Mouse (Mus musculus): ENCODE data around the gene Mrpl12. TPM values are rescaled to one million over a fixed set of nuclear protein-coding genes. Genes with fewer than 3 reads are reported as not detected.
A peak's percentile ranks its signal among the peaks of the same experiment; 100 is the strongest.
"Not testable (repeated sequence)": the region's sequence is repeated elsewhere in the genome, so short reads cannot be mapped to it uniquely, and the experiment has no call there.

Mrpl12 gene
- total and polyA plus RNA-seq, 3 experiments, result 63.2 to 514 (median 125) TPM

GRCm38 (mm10) chr11:120508290-120508870 is 24.0 kb downstream of the Mrpl12 start:
- no peaks in the 10 kb centered on the region for H3K9me3 ChIP-seq (replicated peaks)
- ATAC-seq (ENCODE audit: extremely low read depth, insufficient number of reproducible peaks, low FRiP score, poor library complexity, severe bottlenecking) (no peak), DNase-seq (ENCODE audit: low spot score) (no peak)
- no peak overlapping the region for H3K4me3 ChIP-seq (ENCODE audit: low read depth, low read length)
- H3K27me3 ChIP-seq (ENCODE audit: insufficient read depth, low read length), result peaks cover 10% of the 10 kb centered on the region
- no peaks in the 10 kb centered on the region for H3K36me3 ChIP-seq (replicated peaks)
- H3K4me1 ChIP-seq (ENCODE audit: insufficient read depth, low read depth, low read length), result peaks cover 55% of the 10 kb centered on the region
- no peak for TF ChIP-seq CTCF (IDR thresholded peaks at IDR 0.05; ENCODE audit: low read depth, low read length)
- TF ChIP-seq TAL1 (conservative IDR thresholded peaks at IDR 0.05; ENCODE audit: low read depth, low read length), result no peak
- no peak for TF ChIP-seq GATA2 (IDR thresholded peaks at IDR 0.05; ENCODE audit: borderline replicate concordance, low read depth, low read length)
- TF ChIP-seq GATA1 (IDR thresholded peaks at IDR 0.05; ENCODE audit: borderline replicate concordance, low read length), result no peak
- TF ChIP-seq POLR2AphosphoS5 (IDR thresholded peaks at IDR 0.05; ENCODE audit: insufficient replicate concordance, low read depth, low read length), result no peak

DNA sequence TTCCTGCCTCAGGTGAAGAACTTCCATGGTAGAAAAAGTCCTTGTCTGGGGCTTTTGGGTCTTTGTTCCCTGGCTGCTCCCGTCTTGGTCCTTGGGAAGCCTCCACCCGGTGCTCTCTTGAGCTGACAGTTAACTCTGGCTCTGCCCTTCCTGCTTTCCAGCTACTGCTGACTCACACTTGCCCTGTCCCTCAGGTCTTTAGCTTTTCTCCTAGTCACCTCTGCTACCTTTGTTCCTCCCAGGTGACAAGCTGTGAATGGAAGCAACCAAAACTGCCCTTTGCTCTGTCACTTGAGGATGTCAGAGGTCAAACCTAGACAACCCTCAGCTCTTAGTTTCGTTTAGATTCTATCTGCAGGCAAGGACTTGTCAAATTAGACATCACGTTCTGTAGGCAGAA is 25.5 kb downstream of the Mrpl12 start:
- no peaks in the 10 kb centered on the region for H3K9me3 ChIP-seq (replicated peaks)
- DNase-seq (ENCODE audit: low spot score), result peak; percentile 19
- peaks cover 3% of the 10 kb centered on the region; the same call in 1 of the 2 replicates for H3K27me3 ChIP-seq (ENCODE audit: insufficient read depth, low read length)
- peaks cover 59% of the 10 kb centered on the region for H3K4me1 ChIP-seq (ENCODE audit: insufficient read depth, low read depth, low read length)
- no peaks in the 10 kb centered on the region for H3K36me3 ChIP-seq (replicated peaks)
- TF ChIP-seq GATA1 (IDR thresholded peaks at IDR 0.05; ENCODE audit: borderline replicate concordance, low read length) (no peak), POLR2AphosphoS5 (IDR thresholded peaks at IDR 0.05; ENCODE audit: insufficient replicate concordance, low read depth, low read length) (no peak), CTCF (IDR thresholded peaks at IDR 0.05; ENCODE audit: low read depth, low read length) (no peak), TAL1 (conservative IDR thresholded peaks at IDR 0.05; ENCODE audit: low read depth, low read length) (no peak), GATA2 (IDR thresholded peaks at IDR 0.05; ENCODE audit: borderline replicate concordance, low read depth, low read length) (no peak)
- ATAC-seq (ENCODE audit: extremely low read depth, insufficient number of reproducible peaks, low FRiP score, poor library complexity, severe bottlenecking), result 0 out of 2 replicates have a peak, but pooled peaks have one; percentile 12
- H3K4me3 ChIP-seq (ENCODE audit: low read depth, low read length), result peak overlapping the region; percentile 61; the same call in 1 of the 2 replicates

DNA sequence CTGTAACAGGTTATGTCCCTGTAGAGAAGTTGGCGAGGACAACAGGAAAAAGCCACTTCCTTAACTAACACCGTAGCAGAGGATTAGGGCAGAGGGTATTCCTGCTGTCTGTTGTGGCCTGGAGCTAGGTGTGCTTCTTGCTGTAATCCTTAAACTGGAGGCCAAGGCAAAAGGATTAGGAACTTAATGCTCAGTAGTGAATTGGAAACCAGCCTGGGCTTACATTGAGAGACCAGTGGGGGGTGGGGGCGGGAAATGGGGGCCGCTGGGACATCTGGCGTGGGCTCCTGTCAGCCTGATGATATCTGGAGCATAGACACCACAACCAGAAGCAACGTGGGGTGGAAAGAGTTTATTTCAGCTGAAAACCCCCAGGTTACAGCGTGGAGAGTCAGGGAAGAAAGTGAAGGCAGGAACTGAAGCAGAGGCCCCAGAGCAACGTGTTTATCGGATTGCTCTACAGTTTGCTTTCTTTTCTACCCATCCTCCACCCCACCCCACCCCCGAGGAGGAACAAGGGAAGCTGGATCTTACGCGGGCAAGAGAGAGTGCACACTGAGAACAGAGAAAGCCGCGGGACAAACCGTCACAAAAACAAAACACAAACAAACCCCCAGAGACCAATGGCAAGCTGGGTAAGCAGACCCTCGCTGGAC is 26.1 kb downstream of the Mrpl12 start:
- ATAC-seq (ENCODE audit: extremely low read depth, insufficient number of reproducible peaks, low FRiP score, poor library complexity, severe bottlenecking) (peak; percentile 65), DNase-seq (ENCODE audit: low spot score) (peak; percentile 77)
- H3K9me3 ChIP-seq (replicated peaks), result no peaks in the 10 kb centered on the region; the same call in 1 of the 2 replicates
- H3K4me1 ChIP-seq (ENCODE audit: insufficient read depth, low read depth, low read length), result peaks cover 61% of the 10 kb centered on the region
- peak overlapping the region; percentile 61 for H3K4me3 ChIP-seq (ENCODE audit: low read depth, low read length)
- TF ChIP-seq GATA2 (IDR thresholded peaks at IDR 0.05; ENCODE audit: borderline replicate concordance, low read depth, low read length) (no peak), POLR2AphosphoS5 (IDR thresholded peaks at IDR 0.05; ENCODE audit: insufficient replicate concordance, low read depth, low read length) (no peak), GATA1 (IDR thresholded peaks at IDR 0.05; ENCODE audit: borderline replicate concordance, low read length) (no peak), CTCF (IDR thresholded peaks at IDR 0.05; ENCODE audit: low read depth, low read length) (no peak), TAL1 (conservative IDR thresholded peaks at IDR 0.05; ENCODE audit: low read depth, low read length) (no peak)
- no peaks in the 10 kb centered on the region for H3K36me3 ChIP-seq (replicated peaks)
- H3K27me3 ChIP-seq (ENCODE audit: insufficient read depth, low read length), result peaks cover 3% of the 10 kb centered on the region; the same call in 1 of the 2 replicates

- no peak for TF ChIP-seq CTCF (IDR thresholded peaks at IDR 0.05; ENCODE audit: low read depth, low read length)
- no peak for TF ChIP-seq POLR2AphosphoS5 (IDR thresholded peaks at IDR 0.05; ENCODE audit: insufficient replicate concordance, low read depth, low read length)
- no peak for TF ChIP-seq TAL1 (conservative IDR thresholded peaks at IDR 0.05; ENCODE audit: low read depth, low read length)
- TF ChIP-seq GATA2 (IDR thresholded peaks at IDR 0.05; ENCODE audit: borderline replicate concordance, low read depth, low read length), result no peak
- TF ChIP-seq GATA1 (IDR thresholded peaks at IDR 0.05; ENCODE audit: borderline replicate concordance, low read length), result no peak
- DNase-seq (ENCODE audit: low spot score) (no peak), ATAC-seq (ENCODE audit: extremely low read depth, insufficient number of reproducible peaks, low FRiP score, poor library complexity, severe bottlenecking) (no peak)
- Histone ChIP-seq H3K4me3 (ENCODE audit: low read depth, low read length) (no peak overlapping the region), H3K36me3 (replicated peaks) (no peaks in the 10 kb centered on the region), H3K9me3 (replicated peaks) (no peaks in the 10 kb centered on the region; the same call in 1 of the 2 replicates), H3K4me1 (ENCODE audit: insufficient read depth, low read depth, low read length) (peaks cover 52% of the 10 kb centered on the region), H3K27me3 (ENCODE audit: insufficient read depth, low read length) (peaks cover 3% of the 10 kb centered on the region; the same call in 1 of the 2 replicates)
Measured at GRCm38 (mm10) chr11:120512790-120513453, 28.5 kb downstream of the Mrpl12 start.

GRCm38 (mm10) chr11:120514262-120514661 is 29.8 kb downstream of the Mrpl12 start:
- ATAC-seq (ENCODE audit: extremely low read depth, insufficient number of reproducible peaks, low FRiP score, poor library complexity, severe bottlenecking), result not testable (repeated sequence)

DNA sequence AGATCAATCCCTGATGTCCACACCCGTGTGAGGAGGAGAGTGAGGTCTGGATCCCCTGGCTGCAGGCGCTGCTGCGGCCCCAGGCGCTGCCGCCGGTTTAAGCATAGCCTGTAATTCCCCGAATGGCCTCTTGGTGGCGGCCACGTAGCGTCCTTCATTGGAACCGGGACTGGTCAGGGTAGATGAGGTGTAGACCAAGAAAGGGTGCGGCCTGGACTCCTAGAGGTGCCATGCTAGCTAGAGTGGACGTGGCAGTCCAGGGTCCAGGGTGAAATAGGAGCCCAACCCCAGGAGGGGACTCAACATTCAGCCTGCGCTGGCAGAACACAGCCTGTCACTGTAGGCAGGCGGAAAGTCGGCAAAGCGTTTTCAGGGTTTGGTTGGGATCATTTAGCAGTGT is 31.2 kb downstream of the Mrpl12 start:
- no peaks in the 10 kb centered on the region for H3K36me3 ChIP-seq (replicated peaks)
- TF ChIP-seq TAL1 (conservative IDR thresholded peaks at IDR 0.05; ENCODE audit: low read depth, low read length), result no peak
- TF ChIP-seq CTCF (IDR thresholded peaks at IDR 0.05; ENCODE audit: low read depth, low read length), result peak; percentile 85
- no peaks in the 10 kb centered on the region; the same call in 1 of the 2 replicates for H3K9me3 ChIP-seq (replicated peaks)
- ATAC-seq (ENCODE audit: extremely low read depth, insufficient number of reproducible peaks, low FRiP score, poor library complexity, severe bottlenecking), result peak; percentile 45; the same call in 1 of the 2 replicates
- H3K4me1 ChIP-seq (ENCODE audit: insufficient read depth, low read depth, low read length), result peaks cover 45% of the 10 kb centered on the region
- H3K4me3 ChIP-seq (ENCODE audit: low read depth, low read length), result no peak overlapping the region
- H3K27me3 ChIP-seq (ENCODE audit: insufficient read depth, low read length), result peaks cover 14% of the 10 kb centered on the region; the same call in 1 of the 2 replicates
- DNase-seq (ENCODE audit: low spot score), result peak; percentile 54

More at GRCm38 (mm10) chr11:120514262-120514661, 29.8 kb downstream of the Mrpl12 start:
- DNase-seq (ENCODE audit: low spot score); H3K27me3 ChIP-seq (ENCODE audit: insufficient read depth, low read length); H3K4me3 ChIP-seq (ENCODE audit: low read depth, low read length); H3K9me3 ChIP-seq (replicated peaks); H3K36me3 ChIP-seq (replicated peaks): not testable (repeated sequence)
- H3K4me1 ChIP-seq (ENCODE audit: insufficient read depth, low read depth, low read length), result peaks cover 51% of the 10 kb centered on the region

All from G1E (cell line).